Mouse (Mus musculus) left cerebral cortex, adult 18-20 months (tissue): ENCODE data around the gene Mrc1. TPM values are rescaled to one million over a fixed set of nuclear protein-coding genes. Genes with fewer than 3 reads are reported as not detected.
"Not testable (repeated sequence)": the region's sequence is repeated elsewhere in the genome, so short reads cannot be mapped to it uniquely, and the experiment has no call there.

Source experiments
- DNase-seq, 2 experiments: peaks; one replicate each; pipeline ENCODE4 v3.0.0; 2021 to 2022; ENCODE audit warnings: low spot score in 2 of 2, mixed read lengths in 1 of 2
- long read RNA-seq, 2 experiments: library from polyadenylated mRNA; stranded (forward); transcript quantifications; one replicate each; pipeline ENCODE4 v2.0.0; 2021
- total RNA-seq, 2 experiments: library from RNA; stranded (reverse); gene quantifications; 2 replicates each; pipeline ENCODE4 v1.2.3; 2021

Mrc1 gene
- total RNA-seq, result 1 to 10 TPM; 4.8 to 5.2 TPM
- long read RNA-seq, experiment 1, full-length matches to known transcripts, result 3 of 5 reads
- long read RNA-seq, experiment 1, partial matches to known transcripts, result 1 of 5 reads
- long read RNA-seq, experiment 1, other reads (novel, unspliced or antisense), result 1 of 5 reads
- long read RNA-seq, experiment 2, full-length matches to known transcripts, result 1 of 2 reads
- long read RNA-seq, experiment 2, partial matches to known transcripts, result 0 of 2 reads
- long read RNA-seq, experiment 2, other reads (novel, unspliced or antisense), result 1 of 2 reads

DNA sequence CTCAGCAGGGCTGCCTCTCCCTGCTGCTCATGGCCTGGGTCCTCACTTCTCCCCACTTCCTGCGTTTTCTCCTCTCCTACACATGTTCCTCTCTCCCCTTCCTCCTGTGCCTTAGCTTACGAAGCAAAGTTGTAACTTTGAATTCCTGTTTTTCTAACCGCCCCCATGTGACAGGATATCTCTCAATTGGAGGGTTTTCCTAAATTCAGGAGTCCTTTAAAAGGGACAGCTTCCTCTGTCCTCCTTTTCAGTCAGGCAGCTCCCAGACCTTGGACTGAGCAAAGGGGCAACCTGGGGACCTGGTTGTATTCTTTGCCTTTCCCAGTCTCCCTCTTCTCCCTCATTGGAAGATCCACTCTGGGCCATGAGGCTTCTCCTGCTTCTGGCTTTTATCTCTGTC, at the start of gene Mrc1:
Gene Mrc1, plus strand, starts transcription at position 244 of the 400 bp plus-strand sequence.
- no peak for DNase-seq

DNA sequence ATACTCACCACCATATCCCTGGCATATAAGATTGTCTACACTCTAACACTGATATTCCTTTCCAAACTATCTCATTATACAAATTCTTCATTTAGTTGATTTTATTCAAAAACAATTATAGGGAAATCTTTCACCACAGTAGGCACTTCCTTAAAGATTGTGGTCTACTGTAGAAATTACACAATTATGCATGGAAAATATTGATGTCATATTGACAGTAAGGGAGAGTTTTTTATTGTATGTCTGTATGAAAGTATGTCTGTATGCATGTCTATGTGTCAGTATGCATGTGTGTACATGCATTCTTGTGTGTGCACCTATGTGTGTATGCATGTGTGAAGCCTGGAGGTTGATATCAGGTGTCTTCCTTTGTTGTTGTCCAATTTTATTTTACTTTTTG, 44.8 kb upstream of the Mrc1 start:
- no peak for DNase-seq

DNA sequence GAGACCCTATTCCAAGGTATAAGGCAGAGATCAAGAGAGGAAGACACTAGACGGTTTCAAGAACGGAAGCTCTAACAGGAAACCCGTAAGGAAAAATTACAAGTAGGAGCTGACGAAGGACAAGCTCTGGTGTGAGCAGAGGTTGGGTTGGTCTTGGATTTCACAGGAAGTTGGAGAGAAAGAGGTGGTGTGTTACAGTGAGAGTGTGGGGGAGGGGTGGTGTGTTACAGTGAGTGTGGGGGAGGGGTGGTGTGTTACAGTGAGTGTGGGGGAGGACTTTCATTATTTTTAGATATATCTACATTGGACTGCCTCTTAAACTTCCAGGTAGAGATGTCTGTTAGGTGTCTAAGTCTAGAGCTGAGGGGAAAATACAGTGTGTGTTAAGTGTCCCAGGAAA, 38.5 kb upstream of the Mrc1 start:
- no peak for DNase-seq

DNA sequence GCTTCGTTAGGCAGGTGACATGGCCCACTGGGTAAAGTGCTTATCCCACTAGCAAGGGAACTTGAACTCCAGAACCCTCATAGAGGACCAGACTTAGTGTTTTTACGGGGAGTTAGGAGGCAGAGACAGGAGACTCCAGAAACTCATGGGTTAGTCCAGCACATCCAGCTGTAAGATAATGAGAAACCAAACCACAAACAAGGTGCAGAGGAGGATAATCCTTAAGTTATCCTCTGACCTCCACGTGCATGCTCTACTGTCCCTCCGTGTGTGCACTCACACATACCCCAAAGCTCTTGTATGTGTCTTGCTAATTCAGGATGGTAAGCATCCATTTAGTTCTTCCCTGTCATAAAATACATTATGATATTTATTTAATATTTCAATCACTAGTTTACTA, 37.6 kb upstream of the Mrc1 start:
- no peak for DNase-seq

DNA sequence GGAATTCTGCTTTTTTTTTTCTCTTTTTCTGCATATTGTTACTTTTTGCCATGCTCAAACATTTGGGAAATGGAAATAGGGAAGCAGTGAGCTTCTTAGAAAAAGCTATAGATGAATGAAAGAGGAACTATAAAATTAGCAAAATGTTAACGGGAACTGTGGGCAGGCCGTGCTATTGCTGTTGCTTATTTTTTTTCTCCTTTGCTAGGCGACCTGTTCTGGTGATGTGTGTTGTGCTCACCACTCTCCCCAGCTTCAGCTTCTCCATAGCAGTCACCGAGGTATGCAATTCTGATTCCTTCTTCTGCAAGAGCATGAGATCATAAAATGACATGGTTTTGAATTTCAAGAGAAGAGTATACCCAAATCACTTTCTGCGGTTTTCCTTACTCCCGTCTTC, 37.1 kb upstream of the Mrc1 start:
- no peak for DNase-seq

DNA sequence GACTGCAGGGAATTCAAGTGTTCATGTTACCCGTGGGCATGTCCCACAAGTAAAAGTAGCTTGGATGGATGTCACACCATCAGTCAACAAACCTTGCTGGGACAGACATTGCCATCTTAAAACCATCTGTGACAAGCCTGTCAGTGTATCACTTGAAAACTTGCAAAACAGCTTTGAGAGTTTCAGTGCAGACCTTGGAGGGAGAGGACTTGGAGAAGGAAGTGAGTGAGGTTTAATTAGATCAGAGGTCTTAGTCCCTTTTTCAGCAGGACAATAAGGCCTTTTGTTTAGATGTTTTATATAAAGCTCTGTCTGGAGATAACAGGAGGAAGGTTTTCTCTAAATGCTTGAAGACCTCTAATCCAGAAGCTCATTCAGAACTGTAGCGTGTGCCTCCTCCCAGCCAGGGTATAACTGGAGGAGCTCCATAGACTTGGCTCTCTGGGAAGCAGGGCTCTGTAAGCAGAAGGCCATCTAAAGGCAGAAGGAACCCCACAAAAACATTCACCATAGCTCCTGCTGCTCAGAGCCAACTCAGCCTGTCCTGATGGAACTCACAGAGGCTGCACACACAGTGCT, 30.8 kb upstream of the Mrc1 start:
- not testable (repeated sequence) for DNase-seq

DNA sequence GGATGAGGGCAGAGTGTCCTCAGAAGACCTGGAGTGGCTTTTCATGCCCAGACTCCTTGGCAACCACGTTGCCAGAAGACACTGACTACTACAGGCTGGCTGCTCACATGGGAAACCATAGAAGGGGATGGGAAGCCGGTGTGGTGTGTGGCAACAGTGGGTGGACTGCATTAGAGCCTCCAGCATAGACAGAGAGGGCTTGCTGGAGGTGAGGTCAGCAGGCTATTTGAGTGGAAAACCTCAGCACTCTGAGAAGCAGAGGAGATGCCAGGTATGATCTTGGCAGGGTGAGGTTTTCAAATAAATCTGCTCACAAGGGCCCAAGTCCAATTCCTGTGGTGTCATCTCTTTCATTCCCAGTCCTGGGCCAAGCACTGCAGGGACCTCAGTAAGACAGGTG, 29.6 kb upstream of the Mrc1 start:
- DNase-seq, result no peak

DNA sequence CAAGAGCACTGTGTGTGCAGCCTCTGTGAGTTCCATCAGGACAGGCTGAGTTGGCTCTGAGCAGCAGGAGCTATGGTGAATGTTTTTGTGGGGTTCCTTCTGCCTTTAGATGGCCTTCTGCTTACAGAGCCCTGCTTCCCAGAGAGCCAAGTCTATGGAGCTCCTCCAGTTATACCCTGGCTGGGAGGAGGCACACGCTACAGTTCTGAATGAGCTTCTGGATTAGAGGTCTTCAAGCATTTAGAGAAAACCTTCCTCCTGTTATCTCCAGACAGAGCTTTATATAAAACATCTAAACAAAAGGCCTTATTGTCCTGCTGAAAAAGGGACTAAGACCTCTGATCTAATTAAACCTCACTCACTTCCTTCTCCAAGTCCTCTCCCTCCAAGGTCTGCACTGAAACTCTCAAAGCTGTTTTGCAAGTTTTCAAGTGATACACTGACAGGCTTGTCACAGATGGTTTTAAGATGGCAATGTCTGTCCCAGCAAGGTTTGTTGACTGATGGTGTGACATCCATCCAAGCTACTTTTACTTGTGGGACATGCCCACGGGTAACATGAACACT, 28.2 kb upstream of the Mrc1 start:
- not testable (repeated sequence) for DNase-seq

DNA sequence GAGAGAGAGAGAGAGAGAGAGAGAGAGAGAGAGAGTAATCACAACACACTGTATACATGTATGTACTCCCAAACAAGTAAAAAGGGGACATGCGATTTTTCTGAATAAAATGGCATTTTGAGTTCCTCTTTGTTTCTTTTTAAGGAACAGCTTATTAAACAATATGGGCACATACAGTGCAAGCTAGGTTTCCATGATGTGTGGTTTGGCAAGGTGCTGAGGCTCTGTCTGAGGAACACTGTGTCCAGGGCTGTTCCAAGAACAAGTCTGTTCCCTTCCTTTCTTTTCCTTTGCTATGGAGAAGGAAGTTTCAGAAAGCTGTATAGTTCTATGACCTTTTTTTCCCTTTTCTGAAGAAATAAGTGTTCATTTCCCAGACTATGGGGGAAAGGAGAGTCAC, 24.9 kb upstream of the Mrc1 start:
- DNase-seq, result no peak

DNA sequence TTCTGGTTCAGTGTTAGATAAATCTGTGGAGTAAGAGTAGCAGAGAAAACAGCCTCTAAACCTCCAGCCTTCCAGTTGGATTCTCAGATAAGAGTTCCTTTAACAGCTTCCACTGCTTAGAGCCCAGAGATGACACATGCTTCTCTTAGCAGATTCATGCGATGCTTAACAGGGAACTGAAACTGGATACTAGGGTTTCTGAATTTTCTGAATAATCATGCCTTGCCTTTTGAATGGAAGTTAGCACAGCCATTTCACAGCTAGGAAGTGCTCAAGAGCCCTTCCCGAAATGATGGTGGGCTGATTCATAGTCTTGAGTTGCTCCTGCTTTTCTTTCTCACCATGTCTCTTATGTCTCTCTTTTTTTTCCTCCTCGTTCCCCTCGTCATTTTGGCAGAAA, 22.4 kb upstream of the Mrc1 start:
- no peak for DNase-seq

DNA sequence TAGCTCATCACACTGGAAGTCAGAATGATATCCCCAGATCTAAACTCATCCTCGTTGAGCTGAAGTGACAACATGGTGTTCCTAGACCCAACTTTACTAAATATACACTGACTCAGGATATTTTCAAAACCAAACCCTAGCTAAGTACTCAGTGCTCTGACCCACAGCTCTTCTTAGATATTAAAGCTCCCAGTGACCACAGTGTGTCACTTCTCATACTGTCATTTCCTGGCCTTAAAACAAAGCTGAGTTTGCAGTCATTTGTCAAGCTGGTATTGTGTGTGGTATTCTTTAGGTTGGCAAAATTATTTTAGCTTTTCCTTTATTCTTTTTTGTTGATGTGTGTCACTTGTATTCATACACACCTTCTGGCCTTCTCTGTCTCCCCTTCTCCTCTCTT, 18.5 kb upstream of the Mrc1 start:
- no peak for DNase-seq

DNA sequence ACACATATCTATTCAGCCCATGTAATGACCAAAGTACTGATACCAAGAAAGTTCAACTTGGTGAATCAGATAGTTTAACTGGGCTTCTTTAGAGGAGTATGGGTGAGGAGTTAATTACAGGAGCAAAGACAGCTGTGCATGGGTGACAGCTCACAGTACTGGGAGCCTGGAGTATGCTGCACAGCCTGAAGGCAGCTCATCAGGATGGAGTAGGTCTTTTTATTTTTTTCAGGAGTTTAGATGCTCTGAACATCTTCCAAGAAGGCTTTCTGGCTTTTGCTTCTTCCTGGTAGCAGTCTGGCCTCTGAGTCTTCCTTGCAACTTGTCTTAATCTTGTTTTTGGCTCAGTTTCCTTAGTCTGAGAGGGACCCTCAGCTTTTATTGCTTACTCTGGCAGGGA, 17.6 kb upstream of the Mrc1 start:
- DNase-seq, result no peak

DNA sequence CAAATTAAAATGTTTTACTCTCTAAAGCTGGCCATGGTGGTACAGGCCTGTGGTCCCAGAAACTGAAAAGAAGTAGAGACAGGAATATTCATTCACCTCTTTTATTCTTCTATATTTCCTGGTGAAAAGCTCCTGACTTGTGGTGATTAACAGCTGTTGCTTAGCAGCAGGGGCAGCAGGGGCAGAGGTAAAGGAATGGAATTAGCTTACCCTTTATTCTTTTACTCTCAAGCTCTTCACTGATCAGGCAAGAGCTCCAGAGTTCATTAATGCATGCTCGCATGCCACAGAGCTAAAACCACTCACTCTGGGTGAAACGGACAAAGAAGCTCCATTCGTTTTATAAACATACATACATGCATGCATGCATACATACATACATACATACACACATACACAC, 14.4 kb upstream of the Mrc1 start:
- no peak for DNase-seq

DNA sequence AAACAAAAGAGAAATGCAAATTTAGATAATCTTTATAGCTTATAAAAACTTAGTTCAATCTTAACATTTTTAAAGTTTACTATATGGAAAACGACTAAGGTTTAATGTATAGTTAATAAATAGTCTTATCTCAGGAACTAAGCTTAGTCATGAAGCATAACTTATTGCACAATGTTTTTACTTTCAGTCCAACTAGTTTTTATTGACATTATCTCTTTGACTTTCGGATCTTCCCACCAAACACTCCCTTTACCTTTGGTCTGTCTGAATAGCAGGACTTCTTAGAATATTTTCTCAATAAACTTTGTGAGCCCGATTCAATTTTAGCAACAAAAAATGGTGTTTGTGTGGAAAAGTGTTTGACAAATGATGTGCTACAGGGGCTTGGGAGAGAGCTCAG, 12.5 kb upstream of the Mrc1 start:
- no peak for DNase-seq

DNA sequence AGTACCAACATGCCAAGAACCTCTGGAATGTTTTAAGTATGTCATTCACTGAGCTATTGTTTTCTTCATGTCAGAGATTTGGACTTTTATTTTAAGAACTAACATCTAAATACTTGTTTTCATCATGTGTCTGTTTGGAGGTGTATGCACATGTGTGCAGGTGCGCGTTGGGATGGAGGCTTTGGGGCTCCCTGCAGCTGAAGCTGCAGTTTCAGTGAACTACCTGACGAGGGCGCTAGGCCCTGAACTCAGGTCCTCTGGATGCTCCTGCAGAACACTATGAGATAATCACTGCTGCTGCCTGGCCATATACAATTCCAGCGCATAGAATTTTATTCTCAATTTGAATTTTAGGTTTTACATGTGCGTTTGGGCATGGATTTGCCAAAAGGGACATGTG, 11.1 kb upstream of the Mrc1 start:
- no peak for DNase-seq

DNA sequence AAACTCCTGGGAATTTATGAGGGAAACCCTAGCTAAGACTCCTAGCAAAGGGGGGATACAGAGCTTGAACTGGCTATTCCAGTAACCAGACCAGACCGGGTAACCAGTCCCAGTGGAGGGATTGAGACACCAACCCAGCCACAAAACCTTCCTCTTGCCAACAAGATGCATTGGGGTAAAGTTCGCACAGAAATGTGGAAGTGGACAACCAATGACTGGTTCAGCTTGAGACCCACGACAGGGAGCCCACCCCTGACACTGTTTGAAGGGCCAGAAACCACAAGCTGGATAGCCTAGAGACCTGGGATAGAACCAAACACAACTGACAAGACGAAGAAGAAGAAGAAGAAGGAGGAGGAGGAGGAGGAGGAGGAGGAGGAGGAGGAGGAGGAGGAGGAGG, 4.8 kb upstream of the Mrc1 start:
- no peak for DNase-seq

DNA sequence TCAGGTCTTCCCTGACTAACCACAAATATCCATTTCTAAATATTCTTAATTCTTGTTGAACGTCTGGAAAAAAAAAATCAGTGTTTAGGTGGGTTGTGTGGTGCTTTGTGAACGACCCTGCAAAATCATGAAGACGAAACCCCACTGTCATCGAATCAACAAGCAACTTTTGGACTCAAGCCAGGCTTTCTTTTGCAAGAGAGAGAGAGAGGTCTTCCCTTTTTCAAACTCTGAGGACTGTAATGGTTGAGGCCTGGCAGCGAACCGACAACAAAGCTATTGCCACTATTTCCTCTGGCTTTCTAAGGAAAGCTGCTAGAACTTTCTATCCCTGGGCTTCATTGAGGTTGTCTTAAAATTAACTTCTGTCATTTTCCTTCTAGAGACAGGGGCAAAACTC, 697 bp upstream of the Mrc1 start:
- DNase-seq, result no peak

DNA sequence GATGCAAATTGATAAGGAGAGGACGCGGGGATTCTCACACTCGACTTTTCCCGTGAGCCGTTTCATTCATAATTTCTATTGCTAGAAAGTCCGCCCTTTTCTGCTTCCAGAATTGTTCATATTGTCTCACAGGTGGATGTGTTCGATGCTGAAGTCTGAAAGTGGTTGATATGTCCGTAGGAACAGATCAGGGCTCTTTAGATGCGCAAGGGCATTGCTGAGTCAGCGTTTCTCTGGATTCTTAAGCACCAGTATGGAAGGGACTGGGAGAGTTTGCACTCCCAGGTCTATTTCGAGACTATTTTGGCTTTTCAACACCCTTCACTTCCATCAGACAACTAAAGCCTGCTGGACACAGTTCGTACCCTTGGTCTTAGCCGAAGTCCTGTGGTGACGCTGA, 787 bp downstream of the Mrc1 start:
- DNase-seq, result no peak

DNA sequence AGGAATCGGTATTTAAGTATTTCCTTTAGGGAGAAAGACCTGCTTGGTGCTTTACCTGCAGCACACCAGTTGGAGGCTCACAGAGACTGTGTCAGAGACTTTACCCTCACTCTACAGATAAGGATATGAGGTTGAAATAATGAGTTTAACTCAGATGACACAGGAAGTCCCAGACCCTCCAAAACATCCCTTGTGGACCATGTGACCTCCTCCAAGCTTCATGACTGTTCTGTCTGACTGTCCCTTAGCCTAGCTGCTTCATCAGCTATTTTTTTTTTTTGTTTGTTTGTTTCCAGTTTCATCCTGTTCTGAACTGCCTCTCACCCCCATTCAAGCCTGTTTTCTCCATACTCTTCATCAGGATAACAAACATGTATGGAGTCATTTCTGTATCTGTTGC, 3.7 kb downstream of the Mrc1 start:
- DNase-seq, result no peak

DNA sequence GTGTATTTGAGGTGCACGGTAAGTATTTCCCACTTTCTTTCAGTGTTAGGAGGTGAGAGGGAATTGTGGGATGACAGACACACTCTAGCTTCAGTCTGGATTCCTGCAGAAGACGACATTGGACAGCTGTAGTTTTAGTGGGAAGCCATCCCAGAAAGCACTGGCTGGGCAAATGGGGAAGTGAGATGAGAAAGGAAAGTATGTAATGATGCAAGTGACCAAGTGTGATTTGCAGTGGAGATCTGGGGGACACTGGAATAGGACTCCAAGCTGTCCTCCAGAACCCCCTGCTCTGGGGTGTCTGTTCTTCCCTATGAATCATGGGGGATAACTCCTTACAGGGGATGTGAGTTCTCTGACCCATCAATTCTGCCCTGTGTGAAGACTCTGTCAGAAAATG, 4.8 kb downstream of the Mrc1 start:
- no peak for DNase-seq

DNA sequence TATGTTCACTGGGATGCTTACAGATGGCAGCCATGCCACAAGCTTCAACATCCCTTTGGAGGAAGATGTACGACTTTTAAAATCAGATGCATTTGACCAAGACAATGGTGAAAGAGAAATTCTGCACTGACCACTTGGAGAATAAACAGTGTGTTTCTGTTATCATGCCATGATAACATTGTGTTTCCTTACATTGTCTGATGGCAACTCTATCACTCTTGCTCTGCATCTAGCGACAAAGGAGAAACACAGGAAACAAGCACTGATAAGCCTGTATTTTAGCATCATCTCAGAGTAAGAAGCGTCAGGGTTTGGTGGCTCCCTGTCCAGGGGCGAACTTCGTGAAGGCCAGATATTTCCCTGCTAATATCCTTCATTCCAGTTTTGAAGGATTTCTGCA, 6.1 kb downstream of the Mrc1 start:
- no peak for DNase-seq

DNA sequence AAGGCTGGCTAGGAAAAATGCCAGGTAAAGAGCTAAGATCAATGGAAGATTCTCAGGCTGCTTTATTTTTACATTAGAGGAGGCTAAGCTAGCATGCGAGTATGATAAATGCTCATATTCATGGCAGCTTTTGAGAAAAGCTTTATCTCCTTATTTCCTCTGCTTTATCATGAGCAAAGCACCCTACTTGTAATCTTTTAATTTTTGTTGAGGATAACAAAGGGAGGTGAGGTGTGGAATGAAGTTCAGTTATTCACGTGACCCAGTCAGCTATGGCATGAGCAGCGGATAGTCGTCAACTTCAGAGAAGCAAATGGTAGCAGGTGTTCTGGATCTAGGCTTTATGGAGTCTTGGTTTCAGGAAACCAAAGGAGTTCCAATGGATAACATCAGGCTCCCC, 7.7 kb downstream of the Mrc1 start:
- DNase-seq, result no peak

DNA sequence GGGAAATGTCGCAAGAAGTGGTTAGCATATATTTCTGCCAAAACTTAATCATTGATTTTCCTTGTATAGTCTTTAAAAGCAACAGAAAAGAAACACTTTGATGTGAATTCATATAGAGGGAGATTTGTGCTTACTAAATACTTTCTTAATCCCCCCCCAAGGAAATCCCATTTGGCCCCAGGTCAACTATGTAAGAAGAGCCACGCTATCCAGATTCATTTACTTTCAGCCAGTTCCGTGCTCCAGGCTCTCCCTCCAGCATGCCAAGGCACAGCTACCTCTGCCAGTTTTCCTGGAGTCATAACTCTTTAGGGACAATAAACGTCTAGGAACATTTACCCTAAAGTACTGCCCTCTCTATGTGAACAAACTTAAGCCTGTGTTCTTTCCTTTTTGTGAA, 8.5 kb downstream of the Mrc1 start:
- no peak for DNase-seq
